Mouse (Mus musculus): ENCODE results near the gene Nxpe2. TPM values are rescaled to one million over a fixed set of nuclear protein-coding genes. Genes with fewer than 3 reads are reported as not detected.

Nxpe2 gene
- total RNA-seq (2021), result under 1 TPM; 0.11 to 0.27 TPM

DNA sequence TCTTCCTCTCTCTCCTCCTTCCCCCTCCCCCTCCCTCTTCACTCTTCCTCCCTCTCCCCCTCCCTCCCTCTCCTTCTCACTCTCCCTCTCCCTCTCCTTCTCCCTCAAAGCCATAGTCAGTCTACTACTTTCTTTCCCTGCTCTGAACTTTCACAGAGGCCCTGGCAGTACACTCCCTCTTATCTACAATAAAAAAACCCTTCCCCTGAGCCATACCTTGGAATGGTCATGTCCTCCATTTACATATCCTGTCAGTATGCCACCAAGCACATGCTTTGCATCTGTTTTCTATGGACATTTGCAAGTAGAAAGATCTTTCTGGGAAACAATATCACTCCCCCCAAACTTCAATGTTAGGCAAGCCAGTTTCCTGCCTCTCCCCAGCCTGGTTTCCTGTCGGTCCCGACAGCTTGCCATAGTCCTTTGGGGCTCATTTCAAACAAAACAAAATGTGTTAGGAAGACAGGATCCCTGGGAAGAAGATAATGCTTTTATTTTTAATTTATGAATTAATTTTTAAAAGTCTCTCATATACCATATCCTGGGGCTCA lies at the start of gene Nxpe2:
Gene Nxpe2 (minus strand): TSS at position 307 of the 551 bp plus-strand sequence.
- intact Hi-C loops (cut with DNase I), result loop anchor here (5.0 kb wide), 1 partner anchor 51 kb away; no protein-coding TSS in a partner anchor
- DNase-seq (ENCODE audit: low spot score in 2 of 2), result no peak

DNA sequence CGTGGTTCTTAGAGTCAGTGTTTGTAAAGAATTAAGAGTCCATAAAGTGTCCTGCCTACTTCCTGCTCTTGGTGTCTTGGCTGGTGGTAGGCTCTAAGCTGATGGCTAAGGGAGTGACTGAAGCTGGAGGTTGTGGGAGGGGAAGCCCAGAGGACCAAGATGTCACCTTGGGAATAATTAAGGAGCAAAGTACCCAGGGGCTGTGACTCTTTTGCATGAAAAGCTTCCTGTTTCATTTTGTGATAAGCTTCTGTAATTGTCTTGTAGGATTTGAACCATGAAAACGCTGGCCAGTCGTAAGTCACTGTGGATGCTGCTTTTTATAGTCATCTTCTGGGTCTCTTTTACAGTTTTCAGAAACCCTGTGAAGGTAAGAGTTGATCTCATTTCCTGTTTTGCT lies 36.7 kb upstream of the Nxpe2 start:
- no peak for DNase-seq (ENCODE audit: low spot score in 2 of 2)
- intact Hi-C loops (cut with DNase I), result no loop called here

DNA sequence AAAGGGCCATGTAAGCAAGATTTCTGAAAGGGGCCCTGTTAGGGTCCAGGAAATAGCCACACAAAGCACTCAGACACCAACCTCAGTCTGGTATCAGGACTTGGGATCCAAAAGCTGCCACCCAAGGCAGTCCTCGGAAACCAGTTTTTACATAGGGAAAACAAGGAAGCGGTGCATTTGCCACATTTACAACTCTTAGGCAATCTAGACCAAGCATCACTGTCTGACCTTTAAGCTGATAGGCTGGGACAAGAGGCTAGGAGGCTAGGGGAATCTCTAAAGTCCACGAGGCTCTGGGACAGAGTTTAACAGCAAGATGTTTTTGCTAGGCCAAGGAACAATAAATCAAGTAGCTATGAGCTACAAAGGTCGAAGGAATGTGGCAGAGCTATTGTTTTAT lies 35.2 kb upstream of the Nxpe2 start:
- intact Hi-C loops (cut with DNase I), result no loop called here
- DNase-seq (ENCODE audit: low spot score in 2 of 2), result no peak

DNA sequence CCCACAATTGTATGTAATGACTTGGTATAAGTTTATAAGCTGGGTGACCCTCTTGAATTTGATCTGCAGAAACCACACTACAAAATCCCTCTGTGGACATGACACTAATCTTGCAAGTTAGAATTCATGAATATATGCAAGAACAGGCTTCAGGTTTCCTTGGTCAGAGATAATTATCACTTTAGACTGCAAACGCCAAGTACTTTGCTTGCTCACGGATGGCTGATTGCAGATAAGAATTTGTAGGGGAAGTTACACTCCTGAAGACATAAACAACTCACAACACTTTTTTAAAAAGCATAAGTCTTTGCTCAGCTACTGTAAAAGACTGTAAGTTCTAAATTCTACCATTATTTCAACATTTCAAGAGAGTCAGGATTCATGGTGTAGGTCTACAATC lies 21.1 kb upstream of the Nxpe2 start:
- intact Hi-C loops (cut with DNase I), result no loop called here

DNA sequence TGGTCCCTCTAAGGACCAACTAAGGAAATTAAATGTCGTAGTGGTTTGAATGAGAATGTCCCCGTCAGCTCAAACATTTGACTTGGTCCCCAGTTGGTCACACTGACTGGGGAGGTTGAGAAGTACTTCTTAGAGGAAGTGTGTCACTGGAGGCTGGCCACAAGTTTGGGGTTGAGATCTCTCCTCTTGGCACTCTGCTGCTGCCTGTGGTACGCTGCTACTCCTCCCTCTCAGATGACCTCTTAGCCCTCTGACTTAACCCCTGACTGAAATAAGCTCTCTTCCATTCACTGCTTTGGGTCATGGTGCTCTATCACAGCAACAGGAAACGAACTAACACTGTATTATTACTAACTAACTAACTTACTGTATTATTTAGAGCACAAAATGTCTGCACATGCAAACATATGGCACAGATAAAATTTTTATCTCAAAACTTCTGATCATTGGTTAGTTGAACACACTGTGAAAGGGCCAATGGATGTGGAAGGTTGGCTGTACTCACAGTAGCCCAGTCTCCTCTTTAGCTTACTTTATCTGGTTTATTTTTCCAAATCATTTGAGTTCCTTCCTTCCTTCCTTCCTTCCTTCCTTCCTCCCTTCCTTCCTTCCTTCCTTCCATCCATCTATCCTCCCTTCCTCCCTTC lies 20.1 kb upstream of the Nxpe2 start:
- intact Hi-C loops (cut with DNase I), result no loop called here
- DNase-seq (ENCODE audit: low spot score in 2 of 2), result no peak

More for the DNA sequence above, 21.1 kb upstream of the Nxpe2 start:
- no peak for DNase-seq (ENCODE audit: low spot score in 2 of 2)

DNA sequence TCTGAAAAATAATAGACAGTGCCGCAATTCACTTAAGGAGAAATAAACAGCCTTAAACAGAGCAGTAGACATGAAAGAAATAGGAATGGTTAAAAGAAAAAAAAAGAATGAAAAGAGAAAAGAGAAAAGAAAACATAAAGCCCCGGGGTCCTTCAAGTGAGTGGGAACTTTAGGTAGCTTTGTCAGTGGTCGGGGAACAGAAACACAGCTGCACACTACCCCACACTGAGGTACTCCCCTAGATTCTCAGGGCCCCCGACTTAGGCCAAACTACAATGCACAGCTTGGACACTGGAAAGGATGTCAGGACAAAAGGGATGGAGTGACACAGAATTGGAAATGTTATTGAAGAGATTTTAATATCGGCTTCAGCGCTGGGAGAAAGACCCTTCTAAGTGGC lies 9.5 kb upstream of the Nxpe2 start:
- no peak for DNase-seq (ENCODE audit: low spot score in 2 of 2)
- intact Hi-C loops (cut with DNase I), result no loop called here

DNA sequence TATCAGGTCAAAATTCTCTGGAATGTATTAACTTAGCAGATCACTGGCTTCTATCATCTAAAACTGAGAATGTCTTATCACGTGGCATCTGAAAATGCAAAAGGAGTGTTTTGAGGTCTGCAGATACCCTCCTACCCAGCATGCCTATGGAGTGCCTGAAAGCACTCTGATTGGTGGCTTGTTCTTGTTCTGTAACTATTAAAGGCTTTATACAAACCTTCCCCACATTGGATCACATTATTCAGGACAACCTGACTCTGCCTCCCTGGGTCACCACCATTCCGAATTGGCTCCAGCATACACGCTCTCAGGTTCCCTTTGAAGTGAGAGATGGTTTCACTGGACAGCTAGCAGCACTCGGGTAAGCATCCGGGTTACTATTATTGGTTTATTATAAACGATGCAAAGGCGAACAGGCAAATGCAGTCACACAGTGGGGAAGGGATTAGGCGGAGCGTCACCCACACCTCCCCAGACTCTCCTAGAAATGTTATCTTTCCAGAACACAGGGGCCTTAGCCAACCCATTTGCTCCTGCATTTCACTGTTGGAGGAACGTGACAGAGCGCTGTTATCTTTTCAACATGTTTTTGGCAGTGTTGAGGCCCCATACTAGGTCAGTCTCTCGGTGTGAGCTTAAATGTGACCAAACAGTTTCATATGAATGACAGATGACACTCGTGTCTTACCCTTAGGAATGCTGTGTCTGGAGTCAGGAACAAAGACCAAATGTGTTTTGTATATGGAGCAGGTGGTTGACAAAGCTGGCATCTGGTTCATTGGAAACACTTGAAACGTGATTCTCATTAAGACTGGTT lies 8.8 kb upstream of the Nxpe2 start:
- intact Hi-C loops (cut with DNase I), result no loop called here
- DNase-seq (ENCODE audit: low spot score in 2 of 2), result no peak

DNA sequence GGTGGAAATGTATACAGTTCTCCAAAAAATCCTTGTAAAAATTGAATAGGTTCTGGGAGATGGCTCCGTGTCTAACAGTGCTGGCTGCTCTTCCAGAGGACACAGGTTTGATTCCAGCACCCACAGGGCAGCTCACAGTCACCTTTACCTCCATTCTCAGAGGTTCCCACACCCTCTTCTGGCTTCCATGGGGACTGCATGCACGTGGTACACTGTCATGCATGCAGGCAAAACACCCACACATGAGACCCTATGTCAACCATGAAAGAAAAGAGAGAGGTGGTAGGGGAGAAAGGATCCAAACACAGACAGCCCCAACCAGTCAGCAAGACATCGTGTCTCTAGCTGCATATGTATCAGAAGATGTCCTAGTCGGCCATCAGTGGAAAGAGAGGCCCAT lies 7.6 kb upstream of the Nxpe2 start:
- intact Hi-C loops (cut with DNase I), result no loop called here
- DNase-seq (ENCODE audit: low spot score in 2 of 2), result no peak

DNA sequence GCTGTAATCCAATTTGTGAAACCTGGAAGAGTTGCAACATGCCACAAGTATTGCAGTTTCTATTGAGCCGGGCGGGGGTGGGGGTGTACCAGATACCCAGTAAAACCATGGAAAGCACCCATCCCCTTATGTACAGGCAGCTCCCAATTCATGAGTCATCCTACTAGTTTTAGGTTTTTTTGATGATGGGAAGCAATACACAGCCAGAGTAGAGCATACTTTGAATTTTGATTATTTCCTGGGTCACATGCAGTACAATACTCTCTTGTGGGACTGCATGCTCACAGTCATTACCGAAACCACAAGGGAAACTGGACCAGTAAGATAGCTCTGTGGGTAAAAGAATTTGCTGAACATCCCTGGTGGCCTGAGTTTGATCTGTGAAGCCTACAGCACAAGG lies 3.8 kb upstream of the Nxpe2 start:
- no peak for DNase-seq (ENCODE audit: low spot score in 2 of 2)
- intact Hi-C loops (cut with DNase I), result no loop called here

DNA sequence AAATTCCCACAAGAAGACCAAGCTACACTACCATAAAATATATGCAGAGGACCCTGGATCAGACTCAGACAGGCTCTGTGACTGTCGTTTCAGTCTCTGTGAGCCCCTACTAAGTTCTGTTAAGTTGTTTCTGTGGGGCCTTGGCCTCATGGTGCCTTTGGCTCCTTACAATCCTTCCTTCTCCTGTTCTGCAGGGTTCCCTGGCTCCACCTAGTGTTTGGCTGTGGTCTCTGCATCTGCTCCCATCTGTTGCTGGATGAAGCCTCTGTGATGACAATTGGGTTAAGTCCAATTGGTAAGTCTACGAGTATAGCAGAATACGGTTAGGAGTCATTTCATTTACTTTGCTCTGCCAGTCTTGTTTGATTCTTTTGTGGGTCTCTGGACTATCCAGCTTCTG lies 1.5 kb upstream of the Nxpe2 start:
- DNase-seq (ENCODE audit: low spot score in 2 of 2), result peak; percentile 63 to 74
- intact Hi-C loops (cut with DNase I), result loop anchor here (2.0 to 5.0 kb wide), 2 partner anchors 52 to 88 kb away; no protein-coding TSS in a partner anchor

DNA sequence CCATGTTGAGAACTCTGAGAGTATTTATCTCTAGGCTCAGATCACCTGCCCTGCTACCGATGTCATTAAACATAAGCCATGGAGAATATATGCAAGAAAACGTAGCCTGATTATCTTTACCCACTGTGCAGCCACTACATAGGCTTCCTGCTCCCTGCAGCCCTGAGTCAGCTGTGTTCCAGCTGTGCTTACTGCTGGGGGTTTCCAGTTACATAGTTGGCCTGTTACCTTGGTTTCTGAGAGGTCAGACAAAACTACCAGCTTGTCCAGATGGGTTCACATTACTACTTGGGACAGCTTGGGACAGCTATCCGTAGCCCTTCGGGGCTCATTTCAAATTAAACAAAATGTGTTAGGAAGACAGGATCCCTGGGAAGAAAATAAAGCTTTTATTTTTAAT lies 868 bp upstream of the Nxpe2 start:
- no peak for DNase-seq (ENCODE audit: low spot score in 2 of 2)
- intact Hi-C loops (cut with DNase I), result loop anchor here (2.0 to 5.0 kb wide), 2 partner anchors 52 to 87 kb away; no protein-coding TSS in a partner anchor

DNA sequence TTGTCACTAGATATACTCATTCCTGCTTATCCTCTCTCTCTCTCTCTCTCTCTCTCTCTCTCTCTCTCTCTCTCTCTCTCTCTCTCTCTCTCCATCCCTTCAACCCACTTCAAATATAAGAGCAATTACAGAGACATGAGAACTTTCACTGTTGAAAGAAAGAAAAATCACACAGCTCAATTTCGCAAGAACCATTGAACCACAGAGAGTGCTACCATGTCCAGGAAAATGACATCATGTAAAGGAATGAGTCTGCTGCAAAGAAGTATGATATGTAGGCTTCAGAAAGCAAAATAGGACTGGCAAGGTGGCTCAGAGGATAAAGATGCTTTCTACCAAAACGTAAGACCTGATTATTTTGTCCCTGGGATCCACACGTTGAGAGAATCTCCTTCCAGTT lies 7.4 kb downstream of the Nxpe2 start:
- intact Hi-C loops (cut with DNase I), result no loop called here
- DNase-seq (ENCODE audit: low spot score in 2 of 2), result no peak

DNA sequence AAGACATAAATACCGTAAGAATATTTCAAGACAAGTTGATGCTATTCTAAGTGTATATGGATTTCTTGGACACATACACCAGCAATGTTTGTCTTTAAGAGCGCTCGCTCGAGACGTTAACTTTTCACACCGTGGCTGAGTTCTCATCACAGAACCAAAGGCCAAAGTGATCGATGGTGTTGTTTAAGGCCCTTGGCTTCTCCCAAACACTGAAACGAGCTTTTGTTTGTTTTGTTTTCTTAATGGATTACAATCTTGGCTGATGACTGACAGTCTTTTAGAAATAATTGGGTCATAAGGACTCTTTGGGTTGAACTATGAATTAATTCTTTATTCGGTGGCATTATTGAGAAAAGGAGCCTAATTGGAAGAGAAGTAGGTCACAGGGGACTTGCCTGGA lies 7.8 kb downstream of the Nxpe2 start:
- intact Hi-C loops (cut with DNase I), result no loop called here
- no peak for DNase-seq (ENCODE audit: low spot score in 2 of 2)

DNA sequence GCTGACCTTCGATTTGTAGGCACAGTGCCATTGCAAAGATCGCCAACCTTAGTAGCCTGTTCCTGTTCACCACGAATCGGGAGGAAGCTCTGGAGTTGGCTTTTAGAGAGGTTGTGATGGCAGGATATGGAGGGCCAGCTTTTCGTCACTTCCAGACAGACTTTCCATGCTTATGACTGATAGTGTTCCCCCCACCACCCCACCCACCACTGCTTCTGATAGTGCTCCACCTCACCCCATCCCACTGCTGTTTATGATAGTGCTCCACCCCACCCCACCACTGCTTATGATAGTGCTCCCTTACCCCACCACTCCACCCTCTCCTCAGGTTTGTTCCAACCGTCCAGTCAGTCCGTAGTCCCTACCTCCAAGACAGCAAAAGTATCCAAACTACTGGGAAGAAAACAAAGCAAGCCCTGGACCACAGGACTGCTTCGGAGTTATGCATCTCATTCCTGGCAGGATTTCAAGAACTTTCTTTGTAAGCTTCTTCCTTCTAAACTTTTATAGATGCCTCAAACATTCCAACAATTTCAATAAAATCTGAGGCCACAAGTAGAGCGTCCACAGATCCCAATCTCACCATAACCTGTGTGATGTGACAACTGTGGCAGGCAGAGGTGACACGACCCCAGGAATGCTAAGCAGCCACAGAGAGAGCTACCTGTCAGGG lies 12.4 kb downstream of the Nxpe2 start:
- no peak for DNase-seq (ENCODE audit: low spot score in 2 of 2)
- intact Hi-C loops (cut with DNase I), result no loop called here

DNA sequence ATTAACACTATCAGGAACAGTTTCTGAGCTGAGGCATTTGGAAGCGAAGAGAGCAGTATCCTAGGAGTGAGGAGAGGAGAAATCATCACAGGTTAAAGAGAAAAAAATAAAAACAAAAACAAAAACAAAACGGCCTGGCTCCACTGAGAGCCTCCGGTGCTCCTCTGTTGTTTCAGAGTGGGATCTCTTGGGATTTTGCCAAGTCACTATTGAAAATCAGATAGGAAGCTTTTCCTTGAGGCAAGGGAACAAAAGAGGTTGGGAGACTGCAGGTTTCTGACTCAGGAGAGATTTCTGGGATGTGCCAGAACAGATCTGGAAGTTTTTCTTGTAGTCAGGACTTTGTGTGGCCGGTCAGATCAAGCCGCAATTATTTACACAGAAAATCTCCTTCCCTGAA lies 13.7 kb downstream of the Nxpe2 start:
- DNase-seq (ENCODE audit: low spot score in 2 of 2), result no peak
- intact Hi-C loops (cut with DNase I), result no loop called here

DNA sequence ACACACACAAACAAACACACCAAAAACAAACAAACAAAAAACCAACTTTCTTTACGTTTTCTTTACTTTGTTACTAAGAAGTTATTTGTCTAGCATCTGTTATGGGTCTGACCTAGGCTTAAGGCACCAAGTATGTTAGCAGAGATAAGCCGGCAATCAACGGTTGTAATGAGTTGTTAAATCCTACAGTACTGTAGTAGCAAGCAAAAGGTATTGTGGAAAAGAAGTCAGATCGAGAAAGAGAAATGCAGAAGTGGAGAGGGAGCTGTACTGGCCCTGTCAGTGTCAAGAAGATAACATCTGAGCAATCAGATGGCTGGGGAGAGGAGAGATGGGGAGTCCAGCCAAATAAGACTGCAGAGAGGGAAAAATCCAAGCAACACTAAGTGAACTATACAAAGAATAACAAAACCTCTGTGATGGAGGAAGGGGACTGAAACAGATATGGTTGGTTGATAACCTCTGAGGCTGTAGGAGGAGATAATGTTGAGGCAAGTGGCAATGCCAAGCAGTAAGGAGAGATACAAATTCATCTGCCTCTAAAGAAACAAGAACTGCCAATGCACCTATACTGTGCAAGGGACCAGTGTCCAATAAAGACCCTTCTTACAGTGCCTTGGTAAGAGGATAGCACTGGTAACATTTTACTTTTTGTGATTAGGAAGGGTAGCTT lies 14.3 kb downstream of the Nxpe2 start:
- DNase-seq (ENCODE audit: low spot score in 2 of 2), result no peak
- intact Hi-C loops (cut with DNase I), result no loop called here

DNA sequence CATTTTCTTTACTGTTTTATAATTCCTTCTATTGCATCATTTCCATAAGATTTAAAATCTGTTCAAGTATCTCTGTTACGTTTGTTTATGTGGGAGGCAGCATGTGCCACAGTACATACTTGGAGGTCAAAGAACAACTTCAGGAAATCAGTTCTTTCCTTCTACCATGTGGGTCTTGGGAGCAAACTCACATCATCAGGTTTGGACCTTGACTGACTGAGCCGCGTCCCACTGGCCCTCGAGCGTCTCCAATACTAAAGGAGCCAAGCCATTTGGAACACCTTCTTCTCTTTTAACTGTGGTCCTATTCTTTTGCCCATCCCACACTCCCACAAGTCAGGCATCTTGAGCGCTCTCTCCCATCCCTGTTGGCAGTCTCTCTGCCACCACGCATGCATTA lies 23.7 kb downstream of the Nxpe2 start:
- DNase-seq (ENCODE audit: low spot score in 2 of 2), result no peak
- intact Hi-C loops (cut with DNase I), result no loop called here

DNA sequence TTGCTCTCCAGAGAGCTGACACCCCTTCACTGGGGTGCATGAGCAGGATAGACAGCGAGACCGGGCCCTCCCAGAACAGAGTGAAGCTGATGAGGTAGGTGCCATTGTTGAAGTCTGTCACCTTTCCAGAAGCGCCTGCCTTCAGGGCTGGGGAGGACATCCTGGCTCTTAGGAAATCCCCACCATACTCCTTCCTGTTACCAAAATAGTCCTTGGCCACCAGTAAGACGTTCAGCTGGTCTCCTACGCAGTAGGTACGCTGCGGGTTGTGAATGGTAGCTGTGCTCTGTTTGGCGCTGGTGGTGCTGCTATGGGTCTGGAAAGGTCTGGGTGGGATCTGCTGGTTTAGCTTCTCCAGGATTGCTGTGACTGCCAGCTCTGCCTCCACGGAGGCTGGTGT lies 26.9 kb downstream of the Nxpe2 start:
- intact Hi-C loops (cut with DNase I), result no loop called here
- DNase-seq (ENCODE audit: low spot score in 2 of 2), result no peak

DNA sequence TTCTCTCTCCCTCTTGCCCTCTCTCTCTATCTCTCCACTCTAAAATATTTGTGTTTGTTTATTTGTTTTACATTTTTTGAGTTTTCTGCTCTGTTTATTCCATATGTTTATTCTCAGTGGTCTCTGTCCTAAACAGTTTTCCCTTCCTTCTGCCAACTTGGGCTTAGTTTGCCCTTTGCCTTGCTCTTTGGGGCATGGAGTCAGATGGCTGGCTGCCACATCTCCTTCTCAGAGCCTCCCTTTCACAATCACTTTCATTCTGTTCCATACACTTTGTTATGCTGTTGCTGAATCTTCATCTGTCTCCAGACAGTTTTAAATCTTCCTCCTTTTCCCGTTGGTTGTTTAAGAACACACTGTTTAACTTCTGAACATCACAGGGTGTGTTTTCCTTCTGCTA lies 37.4 kb downstream of the Nxpe2 start:
- no peak for DNase-seq (ENCODE audit: low spot score in 2 of 2)
- intact Hi-C loops (cut with DNase I), result no loop called here

DNA sequence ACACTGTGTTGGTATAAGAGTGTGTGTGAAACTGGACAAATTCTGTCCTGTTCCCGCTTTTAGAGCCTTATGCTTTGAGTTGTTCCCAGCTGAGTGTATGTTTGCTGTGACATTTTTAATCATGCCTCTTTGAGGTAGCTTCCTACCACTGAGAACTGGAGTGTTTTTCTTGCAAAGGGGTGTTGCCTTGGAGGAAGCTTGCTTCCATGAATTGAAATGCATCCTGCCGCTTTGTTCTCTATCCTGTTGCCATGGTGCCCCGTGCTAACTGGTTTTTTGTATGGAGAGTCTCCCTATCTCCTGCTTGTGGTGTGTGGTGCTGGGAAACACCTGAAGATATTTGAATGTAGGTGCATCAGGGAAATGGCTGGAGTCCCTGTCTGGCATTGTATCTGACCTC lies 39.1 kb downstream of the Nxpe2 start:
- intact Hi-C loops (cut with DNase I), result no loop called here
- peak in 1 of 2 experiments; percentile 5 for DNase-seq (ENCODE audit: low spot score in 2 of 2)
